Comparison of ENCODE assay signal across 9 mouse cellular contexts in genomic region chr6:54478646-54479324, GRCm38 (mm10). TPM values are rescaled to one million over a fixed set of nuclear protein-coding genes. Genes with fewer than 3 reads are reported as not detected.
DNase-seq lines count a peak whose midpoint lies in the region; ATAC-seq and TF ChIP-seq lines count a peak whose summit lies in the region.
"Had no signal": no experiment of that assay in that cellular context is flagged by ENCODE, and none has a peak within 500 bp of the region (broad histone marks: within the 10 kb centered on the region; RNA-seq: fewer than 3 reads in every experiment).

No protein-coding gene starts in this region.

- TF ChIP-seq CTCF in liver, adult 2 months (IDR thresholded peaks at IDR 0.05; ENCODE audit: low read depth, low read length) = peak; percentile 66
- TF ChIP-seq CTCF in cortical plate, adult 2 months (IDR thresholded peaks at IDR 0.05; ENCODE audit: extremely low read depth, insufficient read depth, low read length) = peak; percentile 27

- no peak for TF ChIP-seq POLR2A in liver, adult 2 months (IDR thresholded peaks at IDR 0.05; ENCODE audit: extremely low read depth, insufficient read depth, low read length)
- TF ChIP-seq POLR2A in cortical plate, adult 2 months (IDR thresholded peaks at IDR 0.05; ENCODE audit: extremely low read depth, insufficient read depth, low read length) = no peak

- H3K27me3 ChIP-seq in liver, adult 2 months (ENCODE audit: control insufficient read depth, insufficient read depth, low read length) = no peaks in the 10 kb centered on the region
- no peaks in the 10 kb centered on the region for H3K27me3 ChIP-seq in liver, embryonic 11.5 days (replicated peaks; ENCODE audit: control insufficient read depth, insufficient read depth, low read length)

- WGBS in liver, adult 2 months = 83% methylated on average over 5 of the region's 5 CpGs
- 75% methylated on average over 5 of the region's 5 CpGs for WGBS in liver, embryonic 11.5 days

- no peak overlapping the region for H3K27ac ChIP-seq in liver, adult 2 months (replicated peaks; ENCODE audit: insufficient read depth, low read depth, low read length)
- no peak overlapping the region for H3K27ac ChIP-seq in liver, embryonic 11.5 days (ENCODE audit: low read depth, low read length)
- peak overlapping the region; percentile 57; the same call in 1 of the 2 replicates for H3K27ac ChIP-seq in cortical plate, adult 2 months (ENCODE audit: insufficient read depth, low read length)

- peaks cover 3% of the 10 kb centered on the region; the same call in 1 of the 2 replicates for H3K79me2 ChIP-seq in liver, adult 2 months (ENCODE audit: control insufficient read depth, insufficient read depth, low read length)

- H3K4me2 ChIP-seq in liver, embryonic 11.5 days = no peak overlapping the region
- H3K4me2 ChIP-seq: heart, embryonic 12.5 days had no signal

- H3K36me3 ChIP-seq in liver, adult 2 months (ENCODE audit: control insufficient read depth, insufficient read depth, low read length) = peaks cover 2% of the 10 kb centered on the region; the same call in 1 of the 2 replicates
- no peaks in the 10 kb centered on the region for H3K36me3 ChIP-seq in liver, embryonic 11.5 days (ENCODE audit: control insufficient read depth, insufficient read depth, low read length)

- peak; percentile 39 for DNase-seq in adrenal gland, postnatal 10 days
- no peak for DNase-seq in adrenal gland, adult 8-10 months
- DNase-seq in liver, adult 2 months (ENCODE audit: extremely low read depth, low read depth, low spot score) = peak; percentile 38
- no peak for DNase-seq in liver, embryonic 11.5 days (ENCODE audit: low spot score)
- peak; percentile 43 for DNase-seq in lung, postnatal 25 days (ENCODE audit: low spot score)
- DNase-seq in B cell, adult 2 months = no peak
- no peak for DNase-seq in ovary, adult 18-20 months (ENCODE audit: low spot score)

- H3K9me3 ChIP-seq in liver, embryonic 11.5 days (ENCODE audit: control insufficient read depth, low read length) = no peaks in the 10 kb centered on the region
- H3K9me3 ChIP-seq: heart, embryonic 12.5 days had no signal

- ATAC-seq in liver, embryonic 11.5 days (replicated peaks; ENCODE audit: low FRiP score) = no peak

- no peak overlapping the region for H3K4me3 ChIP-seq in liver, adult 2 months (ENCODE audit: insufficient read depth, low read depth, low read length)
- H3K4me3 ChIP-seq in liver, embryonic 11.5 days (ENCODE audit: low read depth, low read length) = no peak overlapping the region
- no peak overlapping the region for H3K4me3 ChIP-seq in cortical plate, adult 2 months (ENCODE audit: insufficient read depth, low read length)
- H3K4me3 ChIP-seq: heart, embryonic 12.5 days had no signal

- H3K9ac ChIP-seq in liver, adult 2 months (ENCODE audit: low read depth, low read length) = no peak overlapping the region
- no peak overlapping the region for H3K9ac ChIP-seq in liver, embryonic 11.5 days (ENCODE audit: low read depth, low read length)
- H3K9ac ChIP-seq: heart, embryonic 12.5 days had no signal

- H3K4me1 ChIP-seq in liver, adult 2 months (ENCODE audit: control insufficient read depth, insufficient read depth, low read length) = peaks cover 4% of the 10 kb centered on the region; the same call in 1 of the 2 replicates
- no peaks in the 10 kb centered on the region for H3K4me1 ChIP-seq in liver, embryonic 11.5 days (replicated peaks; ENCODE audit: control insufficient read depth, insufficient read depth, low read length)
- H3K4me1 ChIP-seq in cortical plate, adult 2 months (ENCODE audit: control insufficient read depth, insufficient read depth, low read length) = peaks cover 14% of the 10 kb centered on the region

RNA-seq across cellular contexts. Expression of gene Wipf3, which starts 49.4 kb away (rescaled TPM):
- total RNA-seq in adrenal gland, postnatal 10 days (2021) = 1 to 10 TPM; 4.6 to 8.2 TPM
- 1 to 10 TPM; 1.3 to 3.3 (median 2.7) TPM for total RNA-seq in adrenal gland, adult 8-10 months (2022)
- 6.0 and 6.4 TPM in 2 replicates for total RNA-seq in liver, adult 2 months (2014; rRNA removed)
- 2.0 and 2.3 TPM in 2 replicates for polyA plus RNA-seq in liver, adult 2 months (2012; rRNA removed)
- polyA plus RNA-seq in liver, embryonic 11.5 days (2014; fragmentation: Nextera tagmentation; extraction: Ambion mirVana) = 0.26 and 0.47 TPM in 2 replicates
- polyA plus RNA-seq in cortical plate, adult 2 months (2012; rRNA removed) = 46.6 and 72.7 TPM in 2 replicates

Comparison
In these comparisons a context has a peak if more than half of its experiments do, and no peak if none do; other contexts are left out.
1. DNase-seq: peak in adrenal gland, postnatal 10 days (single experiment), liver, adult 2 months (single experiment) and lung, postnatal 25 days (single experiment); none in adrenal gland, adult 8-10 months (single experiment), liver, embryonic 11.5 days (single experiment), B cell, adult 2 months (0 of 2) and ovary, adult 18-20 months (single experiment).